ENCODE assay signal across 19 mouse cellular contexts in genomic region chr13:33951308-33952074, GRCm38 (mm10). TPM values are rescaled to one million over a fixed set of nuclear protein-coding genes. Genes with fewer than 3 reads are reported as not detected.
DNase-seq lines count a peak whose midpoint lies in the region; ATAC-seq and TF ChIP-seq lines count a peak whose summit lies in the region.
"Had no signal": no experiment of that assay in that cellular context is flagged by ENCODE, and none has a peak within 500 bp of the region (broad histone marks: within the 10 kb centered on the region; RNA-seq: fewer than 3 reads in every experiment).

No protein-coding gene starts in this region.

- WGBS in intestine, postnatal 0 days, result 93% methylated on average over 4 of the region's 4 CpGs
- WGBS in intestine, embryonic 15.5 days, result 91% methylated on average over 4 of the region's 4 CpGs
- 78% methylated on average over 4 of the region's 4 CpGs for WGBS in forebrain, embryonic 12.5 days
- 87% methylated on average over 4 of the region's 4 CpGs for WGBS in hindbrain, embryonic 13.5 days

- no peak for ATAC-seq in intestine, postnatal 0 days
- ATAC-seq in intestine, embryonic 15.5 days, result no peak
- ATAC-seq in forebrain, embryonic 12.5 days (ENCODE audit: low FRiP score), result no peak
- no peak for ATAC-seq in hindbrain, embryonic 13.5 days (ENCODE audit: low FRiP score)
- no peak for ATAC-seq in inflammation-experienced regulatory T-cells, adult 6 months
- ATAC-seq: activated CD4-positive, CD25-positive, alpha-beta regulatory T cell, adult 4 months; forebrain, embryonic 14.5 days had no signal

- peak; percentile 65 for DNase-seq in adipocyte (ENCODE audit: low spot score)
- DNase-seq: cerebellum, adult 8-10 months; layer of hippocampus, postnatal 36 days; left cerebral cortex, postnatal 4 days; right cerebral cortex, postnatal 4 days had no signal

- H3K9me3 ChIP-seq in intestine, postnatal 0 days (ENCODE audit: control insufficient read depth), result no peaks in the 10 kb centered on the region
- H3K9me3 ChIP-seq in intestine, embryonic 15.5 days, result no peaks in the 10 kb centered on the region
- H3K9me3 ChIP-seq in forebrain, embryonic 12.5 days, result no peaks in the 10 kb centered on the region
- no peaks in the 10 kb centered on the region for H3K9me3 ChIP-seq in hindbrain, embryonic 13.5 days
- H3K9me3 ChIP-seq: hindbrain, embryonic 10.5 days; kidney, embryonic 15.5 days; midbrain, embryonic 12.5 days; neural tube, embryonic 15.5 days had no signal

- H3K9ac ChIP-seq in intestine, postnatal 0 days (ENCODE audit: low read depth, low read length), result no peak overlapping the region
- H3K9ac ChIP-seq in intestine, embryonic 15.5 days, result no peak overlapping the region
- H3K9ac ChIP-seq in forebrain, embryonic 12.5 days, result no peak overlapping the region
- no peak overlapping the region for H3K9ac ChIP-seq in hindbrain, embryonic 13.5 days
- H3K9ac ChIP-seq: kidney, embryonic 15.5 days; midbrain, embryonic 12.5 days; neural tube, embryonic 15.5 days had no signal

- H3K27ac ChIP-seq in intestine, postnatal 0 days (ENCODE audit: low read depth, low read length), result peak overlapping the region; percentile 50
- H3K27ac ChIP-seq in intestine, embryonic 15.5 days, result no peak overlapping the region
- peak overlapping the region; percentile 88 for H3K27ac ChIP-seq in embryonic fibroblast, embryonic 13.5 days (ENCODE audit: insufficient read depth, low read length)
- H3K27ac ChIP-seq in forebrain, embryonic 12.5 days, result no peak overlapping the region
- no peak overlapping the region for H3K27ac ChIP-seq in hindbrain, embryonic 13.5 days
- H3K27ac ChIP-seq: heart, adult 2 months; hindbrain, embryonic 10.5 days; kidney, embryonic 15.5 days; midbrain, embryonic 12.5 days; neural tube, embryonic 15.5 days had no signal

- no peaks in the 10 kb centered on the region for H3K27me3 ChIP-seq in intestine, postnatal 0 days (replicated peaks; ENCODE audit: control insufficient read depth, insufficient read depth, low read length)
- H3K27me3 ChIP-seq in intestine, embryonic 15.5 days (replicated peaks), result no peaks in the 10 kb centered on the region
- H3K27me3 ChIP-seq in forebrain, embryonic 12.5 days, result no peaks in the 10 kb centered on the region
- no peaks in the 10 kb centered on the region for H3K27me3 ChIP-seq in hindbrain, embryonic 13.5 days
- H3K27me3 ChIP-seq: kidney, embryonic 15.5 days; midbrain, embryonic 12.5 days; neural tube, embryonic 15.5 days had no signal

- H3K4me1 ChIP-seq in intestine, postnatal 0 days (replicated peaks; ENCODE audit: control insufficient read depth, insufficient read depth, low read length), result no peaks in the 10 kb centered on the region
- H3K4me1 ChIP-seq in intestine, embryonic 15.5 days (replicated peaks), result no peaks in the 10 kb centered on the region
- peaks cover 11% of the 10 kb centered on the region for H3K4me1 ChIP-seq in embryonic fibroblast, embryonic 13.5 days (ENCODE audit: control insufficient read depth, insufficient read depth, low read length)
- no peaks in the 10 kb centered on the region for H3K4me1 ChIP-seq in forebrain, embryonic 12.5 days
- no peaks in the 10 kb centered on the region for H3K4me1 ChIP-seq in hindbrain, embryonic 13.5 days (replicated peaks)
- H3K4me1 ChIP-seq: hindbrain, embryonic 10.5 days; kidney, embryonic 15.5 days; midbrain, embryonic 12.5 days; neural tube, embryonic 15.5 days had no signal

- H3K36me3 ChIP-seq in intestine, postnatal 0 days (ENCODE audit: control insufficient read depth, insufficient read depth), result no peaks in the 10 kb centered on the region
- H3K36me3 ChIP-seq in intestine, embryonic 15.5 days, result no peaks in the 10 kb centered on the region
- H3K36me3 ChIP-seq in forebrain, embryonic 12.5 days (replicated peaks), result no peaks in the 10 kb centered on the region
- H3K36me3 ChIP-seq in hindbrain, embryonic 13.5 days, result no peaks in the 10 kb centered on the region
- H3K36me3 ChIP-seq: hindbrain, embryonic 10.5 days; kidney, embryonic 15.5 days; midbrain, embryonic 12.5 days; neural tube, embryonic 15.5 days had no signal

- TF ChIP-seq POLR2A in embryonic fibroblast, embryonic 13.5 days (IDR thresholded peaks at IDR 0.05; ENCODE audit: low read depth, low read length), result no peak

- no peak overlapping the region for H3K4me2 ChIP-seq in intestine, postnatal 0 days (replicated peaks; ENCODE audit: low read depth)
- no peak overlapping the region for H3K4me2 ChIP-seq in intestine, embryonic 15.5 days (replicated peaks)
- no peak overlapping the region for H3K4me2 ChIP-seq in forebrain, embryonic 12.5 days
- H3K4me2 ChIP-seq in hindbrain, embryonic 13.5 days, result no peak overlapping the region
- H3K4me2 ChIP-seq: kidney, embryonic 15.5 days; midbrain, embryonic 12.5 days; neural tube, embryonic 15.5 days had no signal

- H3K4me3 ChIP-seq in intestine, postnatal 0 days (ENCODE audit: low read depth, low read length), result no peak overlapping the region
- no peak overlapping the region for H3K4me3 ChIP-seq in intestine, embryonic 15.5 days (replicated peaks)
- H3K4me3 ChIP-seq in embryonic fibroblast, embryonic 13.5 days (ENCODE audit: insufficient read depth, low read length), result no peak overlapping the region
- no peak overlapping the region for H3K4me3 ChIP-seq in forebrain, embryonic 12.5 days (replicated peaks)
- no peak overlapping the region for H3K4me3 ChIP-seq in hindbrain, embryonic 13.5 days
- H3K4me3 ChIP-seq: heart, adult 2 months; hindbrain, embryonic 10.5 days; kidney, embryonic 15.5 days; midbrain, embryonic 12.5 days; neural tube, embryonic 15.5 days had no signal

- no peak for TF ChIP-seq CTCF in intestine, postnatal 0 days (IDR thresholded peaks at IDR 0.05; ENCODE audit: low read depth)
- no peak for TF ChIP-seq CTCF in embryonic fibroblast, embryonic 13.5 days (IDR thresholded peaks at IDR 0.05; ENCODE audit: borderline replicate concordance, insufficient read depth, low read length)

RNA-seq across cellular contexts. Expression of gene Nqo2, which starts 13.0 kb away (rescaled TPM):
- polyA plus RNA-seq in intestine, postnatal 0 days (2015; fragmentation: Nextera tagmentation; extraction: Ambion mirVana), result 27.5 and 28.0 TPM in 2 replicates
- 40.5 and 43.3 TPM in 2 replicates for polyA plus RNA-seq in intestine, embryonic 15.5 days (2015; fragmentation: Nextera tagmentation; extraction: Ambion mirVana)
- polyA plus RNA-seq in embryonic fibroblast, embryonic 13.5 days (2011; ENCODE audit: insufficient read length, low read depth, missing spikeins), result 20.9 and 22.2 TPM in 2 replicates
- polyA plus RNA-seq in forebrain, embryonic 12.5 days (2016; fragmentation: Nextera tagmentation; extraction: Ambion mirVana), result 9.4 and 10.5 TPM in 2 replicates
- 9.0 and 10.3 TPM in 2 replicates for polyA plus RNA-seq in hindbrain, embryonic 13.5 days (2015; fragmentation: Nextera tagmentation; extraction: Ambion mirVana)
- 10 to 100 TPM; 10.3 to 21.3 (median 10.4) TPM for polyA plus RNA-seq in inflammation-experienced regulatory T-cells, adult 6 months (2017; shearing (Covaris generic))

RNA-seq across cellular contexts. Expression of gene Serpinb6c, which starts 46.0 kb away (rescaled TPM):
- 0.09 TPM in 1 of 2 replicates, not detected in the other for polyA plus RNA-seq in intestine, postnatal 0 days (2015; fragmentation: Nextera tagmentation; extraction: Ambion mirVana)
- not detected in 2 replicates for polyA plus RNA-seq in intestine, embryonic 15.5 days (2015; fragmentation: Nextera tagmentation; extraction: Ambion mirVana)
- polyA plus RNA-seq in embryonic fibroblast, embryonic 13.5 days (2011; ENCODE audit: insufficient read length, low read depth, missing spikeins), result 0.53 TPM in 1 of 2 replicates, not detected in the other
- polyA plus RNA-seq in forebrain, embryonic 12.5 days (2016; fragmentation: Nextera tagmentation; extraction: Ambion mirVana), result 0.19 TPM in 2 replicates
- polyA plus RNA-seq in hindbrain, embryonic 13.5 days (2015; fragmentation: Nextera tagmentation; extraction: Ambion mirVana), result 0.21 and 0.25 TPM in 2 replicates
- polyA plus RNA-seq in inflammation-experienced regulatory T-cells, adult 6 months (2017; shearing (Covaris generic)), result not detected
- polyA plus RNA-seq: activated CD4-positive, CD25-positive, alpha-beta regulatory T cell, adult 4 months; heart, adult 2 months; hindbrain, embryonic 10.5 days; liver, adult 2 months; midbrain, embryonic 12.5 days had no signal

RNA-seq across cellular contexts. Expression of gene Ripk1, which starts 50.7 kb away (rescaled TPM):
- polyA plus RNA-seq in intestine, postnatal 0 days (2015; fragmentation: Nextera tagmentation; extraction: Ambion mirVana), result 25.0 and 27.7 TPM in 2 replicates
- polyA plus RNA-seq in intestine, embryonic 15.5 days (2015; fragmentation: Nextera tagmentation; extraction: Ambion mirVana), result 20.4 and 20.8 TPM in 2 replicates
- 41.2 and 43.4 TPM in 2 replicates for polyA plus RNA-seq in embryonic fibroblast, embryonic 13.5 days (2011; ENCODE audit: insufficient read length, low read depth, missing spikeins)
- polyA plus RNA-seq in forebrain, embryonic 12.5 days (2016; fragmentation: Nextera tagmentation; extraction: Ambion mirVana), result 7.6 and 9.0 TPM in 2 replicates
- 6.1 and 6.6 TPM in 2 replicates for polyA plus RNA-seq in hindbrain, embryonic 13.5 days (2015; fragmentation: Nextera tagmentation; extraction: Ambion mirVana)
- polyA plus RNA-seq in inflammation-experienced regulatory T-cells, adult 6 months (2017; shearing (Covaris generic)), result 10 to 100 TPM; 10.6 to 17.5 (median 16.5) TPM

RNA-seq across cellular contexts. Expression of gene Serpinb6a, which starts 51.1 kb away (rescaled TPM):
- polyA plus RNA-seq in intestine, postnatal 0 days (2015; fragmentation: Nextera tagmentation; extraction: Ambion mirVana), result 364 and 373 TPM in 2 replicates
- 120 and 124 TPM in 2 replicates for polyA plus RNA-seq in intestine, embryonic 15.5 days (2015; fragmentation: Nextera tagmentation; extraction: Ambion mirVana)
- 299 and 405 TPM in 2 replicates for polyA plus RNA-seq in embryonic fibroblast, embryonic 13.5 days (2011; ENCODE audit: insufficient read length, low read depth, missing spikeins)
- 27.7 and 36.6 TPM in 2 replicates for polyA plus RNA-seq in forebrain, embryonic 12.5 days (2016; fragmentation: Nextera tagmentation; extraction: Ambion mirVana)
- 37.4 and 38.7 TPM in 2 replicates for polyA plus RNA-seq in hindbrain, embryonic 13.5 days (2015; fragmentation: Nextera tagmentation; extraction: Ambion mirVana)
- 10 to 100 TPM; 39.5 to 66.1 (median 50.4) TPM for polyA plus RNA-seq in inflammation-experienced regulatory T-cells, adult 6 months (2017; shearing (Covaris generic))

Comparison
In these comparisons a context has a peak if more than half of its experiments do, and no peak if none do; other contexts are left out.
1. H3K27ac ChIP-seq: peak in intestine, postnatal 0 days (single experiment) and embryonic fibroblast, embryonic 13.5 days (single experiment); none in intestine, embryonic 15.5 days (single experiment), forebrain, embryonic 12.5 days (single experiment) and hindbrain, embryonic 13.5 days (single experiment).